Mouse (Mus musculus): Measurements from ENCODE around the gene Ccdc110. TPM values are rescaled to one million over a fixed set of nuclear protein-coding genes. Genes with fewer than 3 reads are reported as not detected.

Gene Ccdc110
- polyA plus RNA-seq, 1 experiment from 2014 or later = not detected

DNA sequence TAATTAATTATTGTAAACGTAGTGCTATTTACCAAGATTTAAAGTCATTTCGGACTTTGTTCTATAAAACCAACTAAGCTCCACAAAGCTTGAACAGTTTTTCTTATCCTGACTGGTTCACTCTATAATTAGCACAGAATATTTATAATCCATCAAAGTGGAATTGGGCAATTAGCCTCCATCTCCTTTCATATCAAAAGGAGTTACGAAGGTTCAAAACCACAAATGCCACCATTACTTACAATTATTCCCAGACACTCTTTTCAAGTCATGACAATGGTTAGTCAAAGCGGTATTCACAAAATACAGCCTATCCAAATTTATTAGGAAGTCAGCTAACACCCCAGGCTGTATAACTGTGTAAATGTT, 28.2 kb upstream of the Ccdc110 start:
- Histone ChIP-seq H3K36me3 (ENCODE audit: control insufficient read depth, insufficient read depth, low read length) (no peaks in the 10 kb centered on the region), H3K4me2 (replicated peaks; ENCODE audit: low read depth, low read length) (no peak overlapping the region), H3K9me3 (ENCODE audit: control insufficient read depth, low read length) (no peaks in the 10 kb centered on the region), H3K4me3 (ENCODE audit: low read length) (no peak overlapping the region), H3K27ac (ENCODE audit: low read depth, low read length) (no peak overlapping the region), H3K4me1 (ENCODE audit: control insufficient read depth, insufficient read depth, low read length) (no peaks in the 10 kb centered on the region), H3K27me3 (ENCODE audit: control insufficient read depth, insufficient read depth, low read length) (no peaks in the 10 kb centered on the region), H3K9ac (ENCODE audit: low read depth, low read length) (no peak overlapping the region)
- ATAC-seq (ENCODE audit: low FRiP score, low TSS enrichment) = no peak
- 95% methylated on average over 4 of the region's 4 CpGs for WGBS

DNA sequence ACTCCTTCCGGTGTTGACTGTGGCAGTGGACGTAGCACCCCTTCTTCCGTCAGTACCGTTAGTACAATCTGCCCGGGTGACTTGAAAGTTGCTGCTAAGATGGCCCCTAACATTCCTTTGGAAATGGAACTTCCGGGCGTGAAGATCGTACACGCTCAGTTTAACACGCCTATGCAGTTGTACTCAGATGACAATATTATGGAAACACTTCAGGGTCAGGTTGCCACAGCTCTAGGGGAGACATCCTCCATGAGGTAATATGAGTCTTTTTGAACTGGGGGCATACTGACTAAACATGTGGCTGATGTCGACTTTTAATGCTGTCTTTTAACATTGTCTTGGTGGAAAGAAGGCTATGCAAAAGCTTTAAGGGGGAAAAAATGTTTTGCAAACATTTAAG, 20.7 kb upstream of the Ccdc110 start:
- no peak overlapping the region for H3K4me3 ChIP-seq (ENCODE audit: low read length)
- no peaks in the 10 kb centered on the region for H3K9me3 ChIP-seq (ENCODE audit: control insufficient read depth, low read length)
- H3K27me3 ChIP-seq (ENCODE audit: control insufficient read depth, insufficient read depth, low read length) = no peaks in the 10 kb centered on the region
- WGBS = 46% methylated on average over 11 of the region's 11 CpGs
- peak overlapping the region; percentile 42; the same call in 1 of the 2 replicates for H3K27ac ChIP-seq (ENCODE audit: low read depth, low read length)
- H3K9ac ChIP-seq (ENCODE audit: low read depth, low read length) = no peak overlapping the region
- 0 out of 2 replicates have a peak overlapping the region, but pooled peaks have one; percentile 3 for H3K4me2 ChIP-seq (replicated peaks; ENCODE audit: low read depth, low read length)
- H3K36me3 ChIP-seq (ENCODE audit: control insufficient read depth, insufficient read depth, low read length) = no peaks in the 10 kb centered on the region
- no peaks in the 10 kb centered on the region for H3K4me1 ChIP-seq (ENCODE audit: control insufficient read depth, insufficient read depth, low read length)
- ATAC-seq (ENCODE audit: low FRiP score, low TSS enrichment) = peak; percentile 50; the same call in 1 of the 2 replicates

DNA sequence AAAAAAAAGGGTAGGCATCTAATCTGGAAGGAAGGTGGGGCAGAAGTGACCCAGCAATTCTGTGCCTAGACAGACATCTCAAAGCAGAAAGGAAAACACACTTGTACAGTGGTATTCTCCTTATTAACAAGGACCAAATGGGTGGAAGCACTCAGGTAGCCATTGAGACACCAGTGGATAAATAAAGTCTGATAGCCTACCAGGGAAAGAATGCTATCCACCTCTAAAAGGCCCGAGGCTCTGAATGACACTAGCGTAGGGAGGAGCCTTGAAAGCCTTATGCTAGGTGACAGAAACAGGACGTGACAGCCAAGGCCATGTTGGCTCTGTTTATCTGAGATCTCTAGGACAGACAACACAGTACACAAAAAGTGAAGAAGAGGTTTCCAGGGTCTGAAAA, 17.9 kb upstream of the Ccdc110 start:
- ATAC-seq (ENCODE audit: low FRiP score, low TSS enrichment) = no peak
- peak overlapping the region; percentile 30; the same call in 1 of the 2 replicates for H3K27ac ChIP-seq (ENCODE audit: low read depth, low read length)
- no peaks in the 10 kb centered on the region for H3K27me3 ChIP-seq (ENCODE audit: control insufficient read depth, insufficient read depth, low read length)
- H3K4me3 ChIP-seq (ENCODE audit: low read length) = no peak overlapping the region
- no peaks in the 10 kb centered on the region for H3K4me1 ChIP-seq (ENCODE audit: control insufficient read depth, insufficient read depth, low read length)
- no peaks in the 10 kb centered on the region for H3K36me3 ChIP-seq (ENCODE audit: control insufficient read depth, insufficient read depth, low read length)
- WGBS = 74% methylated on average over 3 of the region's 3 CpGs
- H3K9me3 ChIP-seq (ENCODE audit: control insufficient read depth, low read length) = no peaks in the 10 kb centered on the region
- no peak overlapping the region for H3K9ac ChIP-seq (ENCODE audit: low read depth, low read length)
- H3K4me2 ChIP-seq (replicated peaks; ENCODE audit: low read depth, low read length) = no peak overlapping the region

DNA sequence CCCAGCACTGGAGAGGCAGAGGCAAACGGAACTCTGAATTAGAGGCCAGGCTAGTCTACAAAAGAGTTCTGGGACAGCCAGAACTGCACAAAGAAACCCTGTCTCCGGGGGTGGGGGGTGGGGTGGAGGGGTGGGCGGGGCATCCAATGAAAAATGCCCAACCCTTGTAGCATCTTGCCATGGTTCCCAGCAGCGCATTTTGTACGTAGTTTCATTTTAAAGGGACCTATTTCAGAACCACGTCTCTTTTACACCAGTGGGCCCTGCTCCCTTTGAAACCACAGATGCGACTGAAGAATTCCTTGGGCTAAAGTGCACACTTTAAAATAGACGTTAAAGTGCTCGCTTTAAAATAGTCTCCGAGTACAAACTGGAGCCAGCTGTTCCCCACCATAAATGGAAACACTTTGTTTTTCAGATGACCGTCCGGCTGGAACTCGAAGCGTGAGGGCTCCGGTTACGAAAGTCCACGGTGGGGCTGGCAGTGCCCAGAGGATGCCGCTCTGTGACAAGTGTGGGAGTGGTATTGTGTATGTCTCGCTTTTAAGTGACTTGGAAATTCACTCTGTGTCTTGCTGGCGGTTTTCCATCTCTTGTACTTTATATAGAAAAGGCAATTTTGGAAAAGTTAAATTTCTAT, 17.3 kb upstream of the Ccdc110 start:
- H3K4me3 ChIP-seq (ENCODE audit: low read length) = no peak overlapping the region
- H3K27me3 ChIP-seq (ENCODE audit: control insufficient read depth, insufficient read depth, low read length) = no peaks in the 10 kb centered on the region
- no peaks in the 10 kb centered on the region for H3K36me3 ChIP-seq (ENCODE audit: control insufficient read depth, insufficient read depth, low read length)
- WGBS = 47% methylated on average over 20 of the region's 20 CpGs
- peak; percentile 62; the same call in 1 of the 2 replicates for ATAC-seq (ENCODE audit: low FRiP score, low TSS enrichment)
- peak overlapping the region; percentile 15 for H3K4me2 ChIP-seq (replicated peaks; ENCODE audit: low read depth, low read length)
- no peak overlapping the region for H3K9ac ChIP-seq (ENCODE audit: low read depth, low read length)
- H3K4me1 ChIP-seq (ENCODE audit: control insufficient read depth, insufficient read depth, low read length) = no peaks in the 10 kb centered on the region
- H3K27ac ChIP-seq (ENCODE audit: low read depth, low read length) = peak overlapping the region; percentile 30; the same call in 1 of the 2 replicates
- H3K9me3 ChIP-seq (ENCODE audit: control insufficient read depth, low read length) = no peaks in the 10 kb centered on the region; the same call in 1 of the 2 replicates

- ATAC-seq (ENCODE audit: low FRiP score, low TSS enrichment) = no peak
- Histone ChIP-seq H3K27me3 (ENCODE audit: control insufficient read depth, insufficient read depth, low read length) (no peaks in the 10 kb centered on the region), H3K9me3 (ENCODE audit: control insufficient read depth, low read length) (no peaks in the 10 kb centered on the region; the same call in 1 of the 2 replicates), H3K36me3 (ENCODE audit: control insufficient read depth, insufficient read depth, low read length) (no peaks in the 10 kb centered on the region), H3K4me3 (ENCODE audit: low read length) (no peak overlapping the region), H3K4me2 (replicated peaks; ENCODE audit: low read depth, low read length) (no peak overlapping the region), H3K4me1 (ENCODE audit: control insufficient read depth, insufficient read depth, low read length) (no peaks in the 10 kb centered on the region), H3K27ac (ENCODE audit: low read depth, low read length) (no peak overlapping the region), H3K9ac (ENCODE audit: low read depth, low read length) (no peak overlapping the region)
- 79% methylated on average over 15 of the region's 15 CpGs for WGBS
Measured at GRCm38 (mm10) chr8:45918891-45919290, 15.5 kb upstream of the Ccdc110 start.

- Histone ChIP-seq H3K4me2 (replicated peaks; ENCODE audit: low read depth, low read length) (no peak overlapping the region), H3K36me3 (ENCODE audit: control insufficient read depth, insufficient read depth, low read length) (no peaks in the 10 kb centered on the region), H3K4me3 (ENCODE audit: low read length) (no peak overlapping the region), H3K4me1 (ENCODE audit: control insufficient read depth, insufficient read depth, low read length) (no peaks in the 10 kb centered on the region), H3K27ac (ENCODE audit: low read depth, low read length) (no peak overlapping the region), H3K27me3 (ENCODE audit: control insufficient read depth, insufficient read depth, low read length) (no peaks in the 10 kb centered on the region), H3K9me3 (ENCODE audit: control insufficient read depth, low read length) (no peaks in the 10 kb centered on the region; the same call in 1 of the 2 replicates), H3K9ac (ENCODE audit: low read depth, low read length) (no peak overlapping the region)
- WGBS = 87% methylated on average over 7 of the region's 7 CpGs
- ATAC-seq (ENCODE audit: low FRiP score, low TSS enrichment) = no peak
Measured at GRCm38 (mm10) chr8:45920392-45920791, 14.0 kb upstream of the Ccdc110 start.

DNA sequence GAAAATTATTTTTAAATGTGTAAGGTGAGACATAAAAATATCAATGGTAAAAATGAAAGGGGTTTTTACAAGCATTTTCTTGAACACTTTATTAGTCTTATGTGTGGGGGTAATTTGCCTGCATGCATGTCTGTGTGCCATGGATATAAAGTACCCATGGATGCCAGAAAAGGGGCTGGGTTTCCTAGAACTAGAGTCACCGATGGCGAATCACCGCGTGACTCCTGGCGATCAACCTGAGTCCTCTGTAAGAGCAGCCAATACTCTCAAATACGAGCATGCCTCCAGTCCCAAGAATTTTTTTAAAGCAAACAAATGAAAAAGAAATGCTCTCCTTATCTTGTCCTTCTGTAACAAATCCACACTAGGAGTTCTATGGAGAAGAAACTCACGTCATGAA, 12.3 kb upstream of the Ccdc110 start:
- H3K27ac ChIP-seq (ENCODE audit: low read depth, low read length) = no peak overlapping the region
- 97% methylated on average over 7 of the region's 7 CpGs for WGBS
- H3K36me3 ChIP-seq (ENCODE audit: control insufficient read depth, insufficient read depth, low read length) = no peaks in the 10 kb centered on the region
- H3K9ac ChIP-seq (ENCODE audit: low read depth, low read length) = no peak overlapping the region
- no peak overlapping the region for H3K4me3 ChIP-seq (ENCODE audit: low read length)
- H3K27me3 ChIP-seq (ENCODE audit: control insufficient read depth, insufficient read depth, low read length) = no peaks in the 10 kb centered on the region
- ATAC-seq (ENCODE audit: low FRiP score, low TSS enrichment) = no peak
- no peak overlapping the region for H3K4me2 ChIP-seq (replicated peaks; ENCODE audit: low read depth, low read length)
- H3K4me1 ChIP-seq (ENCODE audit: control insufficient read depth, insufficient read depth, low read length) = no peaks in the 10 kb centered on the region
- no peaks in the 10 kb centered on the region; the same call in 1 of the 2 replicates for H3K9me3 ChIP-seq (ENCODE audit: control insufficient read depth, low read length)

DNA sequence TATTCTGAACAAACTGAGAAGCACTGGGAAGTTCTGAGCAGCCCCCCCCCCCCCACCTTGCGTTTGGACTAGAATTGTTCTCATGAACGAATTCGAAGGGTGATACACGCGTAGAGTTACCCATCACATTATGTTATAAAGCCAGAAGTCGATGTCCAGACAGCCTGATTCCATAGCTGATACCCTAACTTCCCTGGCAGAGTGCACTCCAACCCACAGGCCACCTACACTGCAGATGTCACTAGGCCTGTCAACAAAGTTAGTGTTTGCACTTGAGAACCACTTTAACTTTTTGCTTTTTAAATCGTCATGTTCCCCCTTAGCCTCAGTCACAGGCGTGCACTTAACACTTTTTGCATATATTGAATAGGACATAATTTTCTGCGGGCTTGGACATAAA, 2.6 kb downstream of the Ccdc110 start:
- Histone ChIP-seq H3K27ac (ENCODE audit: low read depth, low read length) (no peak overlapping the region), H3K9ac (ENCODE audit: low read depth, low read length) (no peak overlapping the region), H3K4me2 (replicated peaks; ENCODE audit: low read depth, low read length) (no peak overlapping the region), H3K27me3 (ENCODE audit: control insufficient read depth, insufficient read depth, low read length) (no peaks in the 10 kb centered on the region), H3K4me1 (ENCODE audit: control insufficient read depth, insufficient read depth, low read length) (no peaks in the 10 kb centered on the region), H3K36me3 (ENCODE audit: control insufficient read depth, insufficient read depth, low read length) (no peaks in the 10 kb centered on the region), H3K4me3 (ENCODE audit: low read length) (no peak overlapping the region), H3K9me3 (ENCODE audit: control insufficient read depth, low read length) (no peaks in the 10 kb centered on the region)
- no peak for ATAC-seq (ENCODE audit: low FRiP score, low TSS enrichment)
- 83% methylated on average over 9 of the region's 9 CpGs for WGBS

DNA sequence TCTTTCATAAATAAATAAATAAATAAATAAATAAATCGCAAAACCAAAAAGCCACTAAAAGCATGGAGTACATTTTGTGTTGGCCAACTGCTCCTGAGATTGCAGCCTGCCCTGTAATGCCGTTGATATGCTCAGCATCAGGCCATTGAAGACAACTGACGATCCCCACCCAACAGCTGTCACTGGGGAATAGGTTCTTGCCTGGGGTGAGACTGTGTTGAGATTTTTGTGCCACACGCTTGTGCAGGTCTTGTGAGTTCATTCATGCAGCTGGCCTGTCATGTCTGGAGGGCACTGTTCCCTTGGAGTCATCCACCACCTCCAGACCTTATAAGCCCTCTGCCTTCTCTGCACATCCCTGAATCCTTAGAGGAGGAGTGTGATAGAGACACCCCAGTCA, 11.9 kb downstream of the Ccdc110 start:
- no peak overlapping the region for H3K4me3 ChIP-seq (ENCODE audit: low read length)
- H3K9ac ChIP-seq (ENCODE audit: low read depth, low read length) = no peak overlapping the region
- H3K27me3 ChIP-seq (ENCODE audit: control insufficient read depth, insufficient read depth, low read length) = no peaks in the 10 kb centered on the region
- H3K9me3 ChIP-seq (ENCODE audit: control insufficient read depth, low read length) = no peaks in the 10 kb centered on the region
- no peaks in the 10 kb centered on the region for H3K4me1 ChIP-seq (ENCODE audit: control insufficient read depth, insufficient read depth, low read length)
- no peak overlapping the region for H3K27ac ChIP-seq (ENCODE audit: low read depth, low read length)
- WGBS = 91% methylated on average over 4 of the region's 4 CpGs
- no peak overlapping the region for H3K4me2 ChIP-seq (replicated peaks; ENCODE audit: low read depth, low read length)
- H3K36me3 ChIP-seq (ENCODE audit: control insufficient read depth, insufficient read depth, low read length) = no peaks in the 10 kb centered on the region
- no peak for ATAC-seq (ENCODE audit: low FRiP score, low TSS enrichment)
